Mouse (Mus musculus) kidney, postnatal 4 days (tissue): Measurements from ENCODE around the gene Gpt2.

Experiments used
- DNase-seq, 2 experiments: peaks; one replicate each; pipeline ENCODE4 v3.0.0; 2021; ENCODE audit warnings: mixed read lengths in 2 of 2

Gpt2 gene

GRCm38 (mm10) chr8:85528959-85529358 lies 36.6 kb downstream of the Gpt2 start:
- no peak for DNase-seq

DNA sequence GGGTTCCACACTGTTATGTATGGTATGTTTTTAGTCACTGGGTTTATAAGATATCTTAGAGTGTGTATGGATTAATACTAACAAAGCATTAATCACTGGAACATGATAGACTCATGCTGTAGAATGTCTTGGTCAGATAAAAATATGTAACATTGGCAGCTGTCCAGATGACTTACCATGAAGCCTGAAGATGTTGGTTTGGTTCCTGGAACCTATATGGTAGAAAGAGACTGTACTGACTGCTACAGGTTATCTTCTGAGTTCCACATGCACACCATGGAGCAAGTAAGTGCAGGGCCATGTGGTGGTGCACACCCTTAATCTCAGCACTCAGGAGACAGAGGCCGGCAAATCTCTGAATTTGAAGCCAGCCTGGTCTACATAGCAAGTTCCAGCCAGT lies 38.3 kb downstream of the Gpt2 start:
- no peak for DNase-seq

DNA sequence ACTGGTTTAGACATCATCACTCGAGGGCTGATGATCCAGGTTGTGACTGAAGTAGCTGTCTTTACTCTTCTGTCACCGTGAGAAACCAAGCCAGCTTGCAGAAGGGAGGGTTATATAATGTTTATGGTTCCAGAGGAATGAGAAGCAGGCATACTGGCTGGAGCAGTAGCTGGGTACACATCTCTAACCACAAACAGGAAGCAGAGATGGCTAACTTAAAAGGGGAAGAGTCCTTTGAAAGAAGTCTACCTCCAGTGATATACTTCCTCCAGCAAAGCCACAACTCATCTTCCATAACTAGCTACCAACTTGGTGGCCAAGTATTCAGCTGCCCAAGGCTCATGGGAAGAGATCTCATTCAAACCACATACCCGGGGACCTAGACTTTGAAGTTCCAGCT lies 39.1 kb downstream of the Gpt2 start:
- DNase-seq: no peak

DNA sequence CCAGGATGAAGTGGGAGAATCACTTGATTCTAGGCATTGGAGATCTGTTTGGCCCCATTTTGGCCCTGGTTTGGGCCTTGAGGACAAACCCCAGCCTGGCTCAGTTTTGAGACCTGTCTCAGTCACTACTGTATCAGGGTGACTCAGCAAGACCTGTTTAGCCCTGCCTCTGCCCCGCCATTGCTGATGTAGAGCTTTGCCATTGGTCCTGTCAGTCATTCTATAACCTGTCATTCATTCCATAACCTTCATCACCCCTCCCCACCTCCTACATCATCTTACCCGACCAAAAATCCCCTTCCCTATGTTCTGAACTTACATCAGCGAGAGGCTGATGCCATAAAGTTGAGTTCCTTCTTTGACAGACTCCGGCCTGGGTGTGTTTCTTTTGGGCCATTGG lies 40.5 kb downstream of the Gpt2 start:
- DNase-seq: no peak

DNA sequence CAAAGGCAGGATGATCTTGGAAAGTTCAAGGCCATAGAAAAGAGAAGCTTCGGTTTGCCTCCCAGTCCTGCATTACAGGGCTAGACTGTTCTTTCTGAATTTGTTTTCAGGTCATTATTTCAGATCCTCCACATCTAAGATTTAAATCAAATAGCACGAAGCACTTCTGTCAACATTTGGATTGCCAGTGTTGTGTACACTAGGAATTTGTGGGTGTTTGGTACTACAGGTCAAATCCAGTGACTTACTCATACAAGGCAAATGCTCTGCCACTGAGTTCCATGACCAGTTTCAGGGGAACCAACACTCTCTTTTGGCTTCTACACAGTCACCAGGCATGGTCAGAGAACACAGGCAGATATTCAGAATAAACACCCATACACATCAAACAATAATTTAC lies 41.1 kb downstream of the Gpt2 start:
- DNase-seq: no peak

DNA sequence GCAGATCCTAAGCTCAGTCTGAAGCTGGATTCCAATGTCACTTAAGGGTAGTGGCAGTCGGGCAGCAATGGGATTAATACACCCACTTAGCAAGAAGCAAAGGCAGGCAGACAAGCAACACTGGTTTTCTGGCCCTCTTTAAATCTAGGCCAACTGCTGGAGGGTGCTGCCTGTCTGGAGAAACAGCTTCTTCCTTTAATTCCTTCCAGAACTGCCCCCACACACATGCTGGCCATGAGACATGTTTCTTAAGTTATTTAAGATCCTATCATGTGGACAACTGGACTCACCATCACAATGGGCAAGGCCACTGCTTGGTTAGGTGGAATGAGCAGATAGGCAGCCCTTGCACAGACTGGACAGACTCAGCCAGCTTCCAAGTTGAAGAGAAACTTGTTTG lies 41.8 kb downstream of the Gpt2 start:
- no peak for DNase-seq

- no peak for DNase-seq
Observed at GRCm38 (mm10) chr8:85536332-85536731, 44.0 kb downstream of the Gpt2 start.

DNA sequence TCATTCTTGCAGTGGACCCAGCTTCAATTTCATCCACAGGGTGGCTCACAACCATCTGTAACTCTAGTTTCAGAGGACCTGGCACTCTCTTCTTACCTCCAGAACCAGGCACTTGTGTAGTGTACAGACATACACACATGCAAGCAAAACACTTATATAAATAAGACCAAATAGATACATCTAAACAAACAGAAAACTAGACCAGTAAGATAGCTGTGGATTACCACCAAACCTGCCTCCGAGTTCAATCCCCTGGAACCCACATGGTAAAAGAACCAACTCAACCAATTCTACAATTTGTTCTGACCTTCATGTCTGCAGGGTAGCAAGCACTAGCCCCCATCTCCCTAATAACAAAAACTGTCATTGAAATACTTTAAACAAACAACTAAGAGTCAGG lies 59.6 kb downstream of the Gpt2 start:
- DNase-seq: no peak

DNA sequence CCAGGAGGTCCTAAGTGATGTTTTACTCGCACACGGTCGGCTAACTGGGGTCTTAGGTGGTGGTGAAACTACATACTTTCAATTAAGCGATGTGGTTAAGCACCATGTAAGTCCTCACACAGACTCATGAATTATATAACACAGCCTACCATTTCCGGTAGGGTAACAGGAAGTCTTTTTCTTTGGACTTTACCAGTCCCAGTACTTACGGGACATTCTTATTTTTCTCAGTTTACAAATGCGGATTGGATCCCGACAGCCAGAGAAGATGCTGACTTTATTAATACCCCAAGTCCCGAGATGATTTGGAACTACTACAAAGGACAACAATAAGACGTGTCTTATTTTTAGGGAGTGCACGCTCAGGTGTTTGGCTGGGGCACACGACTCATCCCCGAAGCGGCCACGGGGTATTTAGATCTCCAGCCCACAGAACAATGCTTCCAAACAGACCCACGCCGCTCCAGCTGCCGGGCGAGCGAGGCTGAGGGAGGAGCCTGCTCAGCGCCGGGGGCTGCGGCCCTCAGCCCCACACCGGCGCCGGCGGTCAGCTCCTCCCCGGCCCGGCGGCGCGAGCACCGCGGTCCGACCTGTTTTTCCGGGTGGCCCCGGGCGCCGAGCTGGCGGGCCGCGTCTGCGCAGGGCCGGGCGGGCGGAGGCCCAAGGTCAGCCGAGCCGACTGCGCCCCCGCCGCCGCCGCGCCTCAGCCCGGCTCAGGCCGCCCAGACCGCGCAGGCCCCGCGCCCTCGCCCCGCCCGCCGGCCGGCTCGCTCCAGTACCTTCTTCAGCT lies 62.2 kb downstream of the Gpt2 start:
- DNase-seq: peak in 1 of 2 experiments; percentile 3

DNA sequence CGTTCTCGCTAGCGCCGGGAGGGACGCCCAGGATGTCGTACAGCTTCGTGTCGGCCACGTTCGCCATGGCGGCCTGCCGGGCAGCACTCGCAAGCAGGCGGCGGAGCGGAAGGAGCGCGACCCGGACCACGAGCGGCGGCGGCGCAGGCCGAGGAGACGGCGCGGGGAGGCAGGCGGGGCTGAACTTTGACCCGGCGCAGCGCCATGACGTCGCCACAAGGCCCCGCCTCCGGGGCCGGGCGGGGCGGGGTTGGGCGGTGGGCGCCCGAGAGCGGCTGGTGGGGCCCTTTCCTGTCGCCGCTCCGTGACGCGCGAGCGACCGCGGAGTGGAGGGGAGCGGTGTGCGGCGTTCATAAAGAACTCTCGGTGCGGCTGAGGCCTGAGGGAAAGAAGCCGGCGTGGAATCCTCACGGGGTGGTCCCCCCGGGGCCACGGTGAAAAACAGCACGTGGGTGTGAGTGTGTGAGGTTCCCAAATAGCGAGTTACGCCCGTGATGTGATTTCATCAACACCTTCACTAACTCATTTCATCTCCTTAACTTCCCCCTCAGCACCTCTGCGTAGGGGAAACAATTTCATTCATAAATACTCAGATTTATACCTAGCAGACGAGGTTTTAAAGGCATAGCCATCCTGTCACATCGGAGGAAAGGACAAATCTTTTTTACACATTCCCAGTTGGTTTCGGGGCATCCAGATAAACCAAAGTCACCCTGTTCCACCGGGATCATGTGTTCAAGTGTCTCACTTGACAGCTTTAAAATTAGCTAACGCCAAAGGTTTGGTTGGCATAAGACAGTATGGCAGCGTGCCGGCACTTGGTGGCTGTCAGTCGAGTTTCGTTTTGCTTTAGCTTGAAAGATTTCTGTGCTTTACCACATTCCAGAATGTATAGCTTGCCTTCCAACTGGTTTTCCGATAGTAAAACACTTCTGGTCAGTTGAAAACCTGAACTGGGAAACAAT lies 63.1 kb downstream of the Gpt2 start, which contains the start of gene Dnaja2:
Gene Dnaja2 (minus strand): TSS at position 164 of the 965 bp plus-strand sequence.
- peak; percentile 93 to 95 for DNase-seq

DNA sequence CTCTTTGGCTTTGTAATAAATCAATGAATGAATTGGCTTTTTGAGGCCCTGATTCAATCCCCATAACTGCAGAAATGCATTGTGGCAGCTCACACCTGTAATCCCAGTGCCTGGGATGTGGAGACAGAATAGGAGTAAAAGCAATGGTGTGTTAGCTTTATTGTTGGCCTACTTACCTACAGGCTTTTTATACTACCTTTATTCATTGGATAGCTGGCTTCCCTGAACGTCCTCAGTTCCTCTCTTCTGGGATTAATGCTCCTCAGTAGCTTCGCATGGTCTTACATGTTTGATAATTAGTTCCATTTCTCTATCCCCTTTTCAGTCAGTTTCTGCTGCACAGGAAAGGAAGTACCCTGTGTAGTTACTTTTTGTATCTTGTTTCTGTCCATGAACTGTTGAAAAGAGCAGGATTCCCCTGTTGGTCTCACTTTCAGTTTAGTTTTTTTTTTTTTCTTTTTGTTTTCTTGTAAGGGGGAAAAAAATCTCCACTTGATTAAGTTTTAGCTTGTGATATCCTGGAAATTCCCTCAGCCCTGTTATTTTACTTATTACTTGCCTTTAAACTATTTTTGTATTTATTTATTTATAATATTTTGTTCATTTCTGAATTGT lies 64.7 kb downstream of the Gpt2 start:
- DNase-seq: no peak

GRCm38 (mm10) chr8:85557601-85557986 lies 65.2 kb downstream of the Gpt2 start:
- no peak for DNase-seq

DNA sequence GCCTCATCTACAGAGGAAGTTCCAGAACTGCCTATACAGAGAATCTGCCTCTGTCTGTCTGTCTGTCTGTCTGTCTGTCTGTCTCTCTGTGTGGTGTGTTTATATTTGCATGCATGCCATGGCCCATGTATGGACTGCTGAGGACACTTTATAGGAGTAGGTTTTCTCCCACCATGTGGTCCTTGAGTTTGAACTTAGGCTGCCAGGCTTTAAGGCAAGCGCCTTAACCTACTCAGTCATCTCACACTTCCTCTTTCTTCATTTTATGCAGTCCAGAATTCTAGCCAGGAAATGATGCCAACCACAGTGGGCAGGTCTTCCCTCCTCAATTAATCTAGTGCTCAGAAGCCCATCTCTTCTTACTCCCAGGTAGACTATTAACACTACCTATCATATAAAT lies 66.8 kb downstream of the Gpt2 start:
- no peak for DNase-seq

DNA sequence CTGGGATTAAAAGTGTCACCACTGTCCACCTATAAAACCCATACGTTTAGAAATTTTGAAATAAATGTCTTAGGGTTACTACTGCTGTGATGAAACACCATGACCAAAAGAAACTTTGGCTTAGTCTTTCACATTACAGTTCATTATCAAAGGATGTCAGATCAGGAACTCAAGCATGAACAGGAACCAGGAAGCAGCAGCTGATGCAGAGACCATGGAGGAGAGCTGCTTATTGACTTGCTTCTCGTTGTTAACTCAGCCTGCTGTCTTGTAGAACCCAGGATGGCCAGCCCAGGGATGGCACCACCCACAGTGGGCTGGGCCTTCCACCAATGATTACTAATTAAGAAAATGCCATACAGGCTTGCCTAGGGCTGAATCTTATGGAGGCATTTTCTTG lies 67.6 kb downstream of the Gpt2 start:
- DNase-seq: no peak

DNA sequence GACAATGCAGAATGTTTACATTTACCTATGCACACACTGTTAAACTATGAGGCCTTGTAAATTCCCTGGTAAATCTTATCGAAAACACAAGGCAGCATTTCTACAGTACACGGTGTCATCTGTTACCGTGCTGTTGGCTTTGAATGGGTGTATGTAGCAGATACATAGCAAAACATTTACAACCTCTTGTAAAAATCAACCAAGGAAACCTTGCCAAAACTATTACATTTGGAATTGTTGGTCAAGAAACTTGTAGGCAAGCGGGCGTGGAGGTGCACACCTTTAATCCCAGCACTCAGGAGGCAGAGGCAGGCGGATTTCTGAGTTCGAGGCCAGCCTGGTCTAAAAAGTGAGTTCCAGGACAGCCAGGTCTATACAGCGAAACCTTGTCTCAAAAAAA lies 71.0 kb downstream of the Gpt2 start:
- no peak for DNase-seq

DNA sequence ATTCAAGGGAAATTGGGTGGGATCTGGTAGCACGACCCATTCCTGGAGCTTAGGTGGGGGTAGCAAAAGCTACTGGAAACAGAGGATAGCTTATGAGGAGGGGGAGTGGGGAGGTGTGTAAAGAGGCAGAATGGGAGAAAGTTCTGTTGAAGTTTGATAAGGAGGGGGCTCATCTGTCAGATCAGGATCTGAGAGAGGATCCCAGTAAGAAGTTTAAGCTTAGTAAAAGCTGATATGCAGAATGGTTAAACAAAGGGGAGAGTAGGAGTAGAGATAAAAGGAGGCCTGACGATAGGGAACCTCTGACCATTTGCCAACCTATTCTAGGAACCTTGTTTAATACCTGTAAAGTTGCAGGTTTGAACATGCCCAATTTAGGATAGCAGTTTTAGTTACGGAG lies 72.8 kb downstream of the Gpt2 start:
- DNase-seq: no peak

GRCm38 (mm10) chr8:85567801-85568200 lies 75.4 kb downstream of the Gpt2 start:
- DNase-seq: no peak

- no peak for DNase-seq
Observed at GRCm38 (mm10) chr8:85570466-85570865, 78.1 kb downstream of the Gpt2 start.

DNA sequence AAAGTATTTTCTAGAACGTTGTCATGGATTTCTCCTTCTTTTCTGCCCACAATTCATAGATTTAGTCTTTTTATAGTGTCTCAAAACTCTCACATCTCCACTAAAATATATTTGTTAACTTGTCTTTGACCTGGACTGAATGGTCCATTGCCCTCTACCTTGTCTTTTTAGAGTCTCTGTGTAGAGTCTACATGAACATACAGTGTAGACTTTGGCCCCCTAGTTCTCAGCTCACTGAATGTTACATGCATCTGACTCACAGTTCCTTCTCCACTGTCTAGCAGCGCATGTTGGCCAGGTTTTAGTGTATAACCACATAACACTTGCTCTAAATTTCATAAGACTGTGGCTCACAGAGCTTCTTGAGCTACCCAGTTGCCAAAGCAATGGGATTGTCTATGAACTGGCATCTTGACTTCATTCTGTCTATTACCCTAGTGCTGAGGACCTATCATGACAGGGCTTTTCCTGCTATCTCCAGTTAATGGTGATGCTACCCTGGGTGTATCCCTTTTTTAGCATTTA lies 81.7 kb downstream of the Gpt2 start:
- DNase-seq: no peak
